Comparison of ENCODE assay signal across 11 mouse cellular contexts in genomic region chr11:88592099-88592498, GRCm38 (mm10).
DNase-seq lines count a peak whose midpoint lies in the region; ATAC-seq and TF ChIP-seq lines count a peak whose summit lies in the region.
"Had no signal": no experiment of that assay in that cellular context is flagged by ENCODE, and none has a peak within 500 bp of the region (broad histone marks: within the 10 kb centered on the region; RNA-seq: fewer than 3 reads in every experiment).

No protein-coding gene starts in this region.

- 16% methylated on average over 8 of the region's 8 CpGs for WGBS in cerebellum, adult 2 months
- WGBS in hindbrain, embryonic 16.5 days = 75% methylated on average over 8 of the region's 8 CpGs
- 95% methylated on average over 8 of the region's 8 CpGs for WGBS in lung, postnatal 0 days

- no peaks in the 10 kb centered on the region; the same call in 1 of the 2 replicates for H3K36me3 ChIP-seq in hindbrain, embryonic 16.5 days (ENCODE audit: control insufficient read depth, insufficient read depth, low read length)
- no peaks in the 10 kb centered on the region for H3K36me3 ChIP-seq in lung, postnatal 0 days (ENCODE audit: insufficient read depth, low read length)

- H3K27me3 ChIP-seq in cerebellum, adult 2 months (ENCODE audit: control insufficient read depth, insufficient read depth, low read length) = no peaks in the 10 kb centered on the region
- H3K27me3 ChIP-seq in hindbrain, embryonic 16.5 days (replicated peaks; ENCODE audit: control insufficient read depth, insufficient read depth, low read length) = no peaks in the 10 kb centered on the region
- no peaks in the 10 kb centered on the region for H3K27me3 ChIP-seq in lung, postnatal 0 days (replicated peaks; ENCODE audit: insufficient read depth, low read length)
- H3K27me3 ChIP-seq: stomach, embryonic 15.5 days had no signal

- TF ChIP-seq POLR2A in cerebellum, adult 2 months (IDR thresholded peaks at IDR 0.05; ENCODE audit: borderline replicate concordance, insufficient read depth, low read length) = no peak

- H3K9me3 ChIP-seq in hindbrain, embryonic 16.5 days (ENCODE audit: control insufficient read depth, low read length) = no peaks in the 10 kb centered on the region
- no peaks in the 10 kb centered on the region for H3K9me3 ChIP-seq in lung, postnatal 0 days (ENCODE audit: low read length)
- H3K9me3 ChIP-seq: stomach, embryonic 15.5 days had no signal

- H3K9ac ChIP-seq in hindbrain, embryonic 16.5 days (ENCODE audit: low read depth, low read length) = no peak overlapping the region
- H3K9ac ChIP-seq in lung, postnatal 0 days (replicated peaks; ENCODE audit: low read depth) = no peak overlapping the region
- H3K9ac ChIP-seq: stomach, embryonic 15.5 days had no signal

- H3K4me3 ChIP-seq in cerebellum, adult 2 months (replicated peaks; ENCODE audit: insufficient read depth, low read depth, low read length) = no peak overlapping the region
- no peak overlapping the region for H3K4me3 ChIP-seq in hindbrain, embryonic 16.5 days (ENCODE audit: low read length)
- H3K4me3 ChIP-seq in lung, postnatal 0 days (ENCODE audit: low read depth, low read length) = no peak overlapping the region
- H3K4me3 ChIP-seq: stomach, embryonic 15.5 days had no signal

- H3K4me1 ChIP-seq in cerebellum, adult 2 months (ENCODE audit: control insufficient read depth, insufficient read depth, low read length) = peaks cover 29% of the 10 kb centered on the region
- H3K4me1 ChIP-seq in hindbrain, embryonic 16.5 days (ENCODE audit: control insufficient read depth, insufficient read depth, low read depth, low read length) = peaks cover 44% of the 10 kb centered on the region
- peaks cover 12% of the 10 kb centered on the region for H3K4me1 ChIP-seq in lung, postnatal 0 days (ENCODE audit: insufficient read depth, low read depth, low read length)

- no peak for TF ChIP-seq EP300 in lung, postnatal 0 days (IDR thresholded peaks at IDR 0.05)

- DNase-seq in layer of hippocampus, adult 11-12 months (ENCODE audit: low spot score) = peak; percentile 39
- DNase-seq in layer of hippocampus, postnatal 25 days (ENCODE audit: extremely low spot score in 1 of 2, low spot score in 1 of 2) = no peak
- peak; percentile 47 for DNase-seq in cerebellum, adult 11 months
- peak; percentile 62 to 78 for DNase-seq in cerebellum, adult 2 months
- DNase-seq in lung, postnatal 0 days (ENCODE audit: low spot score) = no peak
- DNase-seq in thymus, postnatal 0 days (ENCODE audit: low spot score) = no peak
- DNase-seq: lung, adult 2 months; thymus, postnatal 14 days had no signal

- H3K27ac ChIP-seq in cerebellum, adult 2 months (ENCODE audit: insufficient read depth, low read length) = no peak overlapping the region; the same call in 1 of the 2 replicates
- peak overlapping the region; percentile 1; the same call in 1 of the 2 replicates for H3K27ac ChIP-seq in hindbrain, embryonic 16.5 days (ENCODE audit: low read depth, low read length)
- no peak overlapping the region for H3K27ac ChIP-seq in lung, postnatal 0 days (ENCODE audit: low read length)
- H3K27ac ChIP-seq: stomach, embryonic 15.5 days had no signal

- no peak for TF ChIP-seq CTCF in cerebellum, adult 2 months (IDR thresholded peaks at IDR 0.05; ENCODE audit: borderline replicate concordance, insufficient read depth, low read depth, low read length)
- TF ChIP-seq CTCF in lung, postnatal 0 days (IDR thresholded peaks at IDR 0.05) = no peak

- ATAC-seq in hindbrain, embryonic 16.5 days = no peak
- ATAC-seq in lung, postnatal 0 days = no peak
- ATAC-seq: inflammation-experienced regulatory T-cells, adult 6 months had no signal

- H3K4me2 ChIP-seq in hindbrain, embryonic 16.5 days (ENCODE audit: low read length) = no peak overlapping the region
- H3K4me2 ChIP-seq in lung, postnatal 0 days (replicated peaks; ENCODE audit: low read depth, low read length) = no peak overlapping the region
- H3K4me2 ChIP-seq: stomach, embryonic 15.5 days had no signal

Comparison
In these comparisons a context has a peak if more than half of its experiments do, and no peak if none do; other contexts are left out.
1. DNase-seq: peak in layer of hippocampus, adult 11-12 months (single experiment), cerebellum, adult 11 months (single experiment) and cerebellum, adult 2 months (2 of 2); none in layer of hippocampus, postnatal 25 days (0 of 2), lung, postnatal 0 days (single experiment) and thymus, postnatal 0 days (single experiment).